Mouse (Mus musculus) ES-E14 (cell line): ENCODE data around the gene Scrn1.

Source experiments
- CHD2 ChIP-seq: IDR thresholded peaks from 2 replicates; pipeline ENCODE4 v1.6.1; 2014; ENCODE audit warnings: mild to moderate bottlenecking, low read depth, low read length, inconsistent platforms
- HCFC1 ChIP-seq: IDR thresholded peaks from 2 replicates; pipeline ENCODE4 v1.6.1; 2012; ENCODE audit warnings: low read length, inconsistent platforms, borderline replicate concordance; ENCODE audit not compliant: insufficient read depth
- ZC3H11A ChIP-seq: IDR thresholded peaks from 2 replicates; pipeline ENCODE4 v1.6.1; 2012; ENCODE audit warnings: low read depth, mild to moderate bottlenecking, inconsistent platforms, low read length, borderline replicate concordance
- ZNF384 ChIP-seq: IDR thresholded peaks from 2 replicates; pipeline ENCODE4 v1.6.1; 2012; ENCODE audit warnings: low read depth, low read length, inconsistent platforms

DNA sequence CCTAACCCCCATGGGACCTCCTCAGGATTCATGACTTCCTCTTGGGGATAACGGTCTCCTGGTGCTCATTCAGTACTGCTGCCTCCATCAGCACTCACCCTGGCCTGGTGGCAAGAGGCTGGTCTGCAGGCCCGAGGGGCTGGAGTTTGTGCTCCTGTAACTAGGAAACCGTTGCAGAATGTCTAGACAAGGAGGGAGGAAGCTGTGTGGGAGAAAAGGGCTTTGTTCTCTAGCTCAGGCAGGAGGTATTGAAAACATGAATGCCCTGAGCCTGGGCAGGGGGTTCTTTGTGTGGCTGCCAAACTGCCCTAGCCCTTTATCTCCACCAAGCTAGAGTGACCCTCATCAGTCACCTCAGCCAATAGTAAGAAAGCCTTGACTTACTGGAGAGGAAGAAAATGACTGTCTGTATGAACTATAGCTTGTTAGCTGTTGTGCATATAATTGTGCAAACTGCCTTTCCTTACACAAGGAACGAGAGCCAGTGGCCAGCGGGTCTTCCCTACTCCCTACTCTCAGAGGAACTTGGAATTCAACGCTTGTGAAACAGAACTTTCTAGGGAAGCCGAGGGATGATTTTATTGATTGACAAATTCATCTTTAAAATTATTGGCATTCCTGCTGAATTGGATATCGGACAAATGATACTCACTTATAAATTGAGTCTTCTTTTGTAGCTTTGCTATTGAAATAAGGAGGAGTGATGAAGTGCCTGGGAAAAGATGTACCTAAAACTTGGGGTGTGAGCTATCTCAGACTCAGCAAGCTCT lies 11.8 kb downstream of the Scrn1 start:
- TF ChIP-seq ZC3H11A: no peak
- TF ChIP-seq ZNF384: no peak
- no peak for TF ChIP-seq HCFC1
- no peak for TF ChIP-seq CHD2
